Mouse (Mus musculus) cerebellum, adult (tissue): ENCODE measurements around the gene Akap7.
A peak's percentile ranks its signal among the peaks of the same experiment; 100 is the strongest.

Experiments used
- ATAC-seq: cut with Nextera tagmentation; 2 replicates; pipeline ENCODE4 v1.9.2; 2017; ENCODE audit warnings: mild to moderate bottlenecking, moderate library complexity, mixed read lengths; ENCODE audit not compliant: insufficient number of reproducible peaks, low FRiP score, low TSS enrichment

Gene Akap7

GRCm38 (mm10) chr10:25144787-25145761 is 162.6 kb downstream of the Akap7 start:
- no peak for ATAC-seq

GRCm38 (mm10) chr10:25141781-25142180 is 165.9 kb downstream of the Akap7 start:
- ATAC-seq: peak; percentile 49; the same call in 1 of the 2 replicates

GRCm38 (mm10) chr10:25140155-25140755 is 167.4 kb downstream of the Akap7 start:
- no peak for ATAC-seq

- ATAC-seq: no peak
Measured at GRCm38 (mm10) chr10:25133581-25133980, 174.1 kb downstream of the Akap7 start.

GRCm38 (mm10) chr10:25128455-25128863 is 179.2 kb downstream of the Akap7 start:
- ATAC-seq: no peak

- ATAC-seq: no peak
Measured at GRCm38 (mm10) chr10:25126035-25126434, 181.6 kb downstream of the Akap7 start.

GRCm38 (mm10) chr10:25120871-25121554 is 186.7 kb downstream of the Akap7 start:
- peak; percentile 93 for ATAC-seq
